Mouse (Mus musculus): ENCODE results near the gene Vmn2r37. TPM values are rescaled to one million over a fixed set of nuclear protein-coding genes. Genes with fewer than 3 reads are reported as not detected.
"Not testable (repeated sequence)": the region's sequence is repeated elsewhere in the genome, so short reads cannot be mapped to it uniquely, and the experiment has no call there.

Gene Vmn2r37
- polyA plus RNA-seq (2016; fragmentation: Nextera tagmentation; extraction: Ambion mirVana), result not detected in 2 replicates

DNA sequence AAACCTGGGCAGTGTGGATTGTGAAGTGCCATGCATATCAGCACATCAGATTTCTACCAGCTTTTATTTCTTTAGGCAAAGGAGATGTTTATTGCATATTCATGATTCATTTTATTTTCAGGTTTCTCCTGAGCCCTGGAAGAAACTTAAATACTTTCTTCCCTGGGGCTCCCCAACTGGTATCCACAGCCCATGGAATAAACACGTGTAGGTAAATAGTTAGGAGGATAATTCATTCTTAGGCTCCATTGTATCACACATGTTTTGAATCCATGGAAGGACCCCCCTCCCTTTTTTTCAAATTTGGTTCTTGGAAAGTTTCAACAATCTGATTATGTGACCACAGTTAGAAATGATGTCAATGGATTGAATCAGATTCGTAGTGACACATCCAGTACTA is at the start of gene Vmn2r37:
Vmn2r37 (minus strand) TSS at position 101 of the 400 bp plus-strand sequence.
- H3K36me3 ChIP-seq; DNase-seq (ENCODE audit: low spot score); H3K9me3 ChIP-seq; H3K4me3 ChIP-seq; H3K4me1 ChIP-seq; H3K27ac ChIP-seq; H3K27me3 ChIP-seq (ENCODE audit: insufficient read depth, poor library complexity, severe bottlenecking): not testable (repeated sequence)
- WGBS, result 53% methylated on average over 2 of the region's 2 CpGs

Other genes with a start within 250 kb of the Vmn2r37 start
- gene Vmn2r39, start 192.9 kb downstream of the Vmn2r37 start, polyA plus RNA-seq (2016; fragmentation: Nextera tagmentation; extraction: Ambion mirVana), result not detected in 2 replicates
- not detected in 2 replicates for gene Vmn2r38, start 125.8 kb downstream of the Vmn2r37 start, polyA plus RNA-seq (2016; fragmentation: Nextera tagmentation; extraction: Ambion mirVana)

All from heart, embryonic 10.5 days (tissue).